ENCODE assay signal across 8 mouse cellular contexts in genomic region chr14:60176469-60176890, GRCm38 (mm10). TPM values are rescaled to one million over a fixed set of nuclear protein-coding genes. Genes with fewer than 3 reads are reported as not detected.
DNase-seq lines count a peak whose midpoint lies in the region; ATAC-seq and TF ChIP-seq lines count a peak whose summit lies in the region.

No protein-coding gene starts in this region.

- DNase-seq in forelimb bud, embryonic 11.5 days (ENCODE audit: low read depth, low spot score): peak; percentile 11
- DNase-seq in liver, embryonic 14.5 days (ENCODE audit: low read depth in 3 of 3, low spot score in 3 of 3): peak in 2 of 3 experiments; percentile 10 to 11
- DNase-seq in gastrocnemius, postnatal 4 days (ENCODE audit: low spot score in 2 of 2): no peak
- DNase-seq in spleen, adult 12 weeks (ENCODE audit: low spot score): no peak
- DNase-seq in kidney, adult 8-10 months: no peak

- 16% methylated on average over 9 of the region's 9 CpGs for WGBS in liver, embryonic 14.5 days (ENCODE audit: insufficient replicate concordance)

- no peak for TF ChIP-seq EP300 in ES-Bruce4 (IDR thresholded peaks at IDR 0.05; ENCODE audit: insufficient read depth, low read depth, low read length)
- no peak for TF ChIP-seq EP300 in liver, embryonic 14.5 days (IDR thresholded peaks at IDR 0.05; ENCODE audit: low read depth)

- no peaks in the 10 kb centered on the region for H3K36me3 ChIP-seq in erythroblast, embryonic 14.5 days (ENCODE audit: control insufficient read depth)
- H3K36me3 ChIP-seq in ES-Bruce4 (ENCODE audit: control insufficient read depth, insufficient read depth, low read length, poor library complexity, severe bottlenecking): no peaks in the 10 kb centered on the region
- no peaks in the 10 kb centered on the region for H3K36me3 ChIP-seq in liver, embryonic 14.5 days (replicated peaks; ENCODE audit: control insufficient read depth, insufficient read depth, low read depth)

- no peak for TF ChIP-seq POLR2A in ES-Bruce4 (IDR thresholded peaks at IDR 0.05; ENCODE audit: insufficient read depth, low read length)

- peak overlapping the region; percentile 57 for H3K4me3 ChIP-seq in erythroblast, embryonic 14.5 days (replicated peaks)
- peak overlapping the region; percentile 62 for H3K4me3 ChIP-seq in ES-Bruce4 (ENCODE audit: low read depth, low read length)
- peak overlapping the region; percentile 36 to 57 for H3K4me3 ChIP-seq in liver, embryonic 14.5 days (ENCODE audit: insufficient read depth in 1 of 2, low read depth in 2 of 2, low read length in 2 of 2)

- H3K27me3 ChIP-seq in erythroblast, embryonic 14.5 days (ENCODE audit: control insufficient read depth): peaks cover 44% of the 10 kb centered on the region
- H3K27me3 ChIP-seq in ES-Bruce4 (ENCODE audit: control insufficient read depth, insufficient read depth, low read length, poor library complexity, severe bottlenecking): peaks cover 2% of the 10 kb centered on the region; the same call in 1 of the 2 replicates
- H3K27me3 ChIP-seq in liver, embryonic 14.5 days (ENCODE audit: control insufficient read depth, insufficient read depth, low read length): peaks cover 21% of the 10 kb centered on the region

- H3K4me2 ChIP-seq in liver, embryonic 14.5 days (ENCODE audit: low read depth): peak overlapping the region; percentile 68

- no peak for ATAC-seq in erythroblast, adult 5-6 weeks (replicated peaks; ENCODE audit: low FRiP score, poor library complexity, severe bottlenecking)
- ATAC-seq in liver, embryonic 14.5 days (ENCODE audit: insufficient read depth): peak; percentile 50

- H3K4me1 ChIP-seq in erythroblast, embryonic 14.5 days (ENCODE audit: control insufficient read depth): peaks cover 7% of the 10 kb centered on the region
- no peaks in the 10 kb centered on the region for H3K4me1 ChIP-seq in ES-Bruce4 (ENCODE audit: control insufficient read depth, insufficient read depth, low read length)
- H3K4me1 ChIP-seq in liver, embryonic 14.5 days (replicated peaks; ENCODE audit: control insufficient read depth in 2 of 2, insufficient read depth in 2 of 2, low read length in 1 of 2): peaks cover 0 to 10% of the 10 kb centered on the region in 2 experiments; a peak in 2 of 4 replicates

- H3K9me3 ChIP-seq in erythroblast, embryonic 14.5 days (ENCODE audit: control insufficient read depth, low read length): no peaks in the 10 kb centered on the region; the same call in 1 of the 2 replicates
- H3K9me3 ChIP-seq in ES-Bruce4 (replicated peaks; ENCODE audit: control insufficient read depth, insufficient read depth, low read length, poor library complexity, severe bottlenecking): no peaks in the 10 kb centered on the region
- H3K9me3 ChIP-seq in liver, embryonic 14.5 days (ENCODE audit: control insufficient read depth, low read length): no peaks in the 10 kb centered on the region

- H3K9ac ChIP-seq in ES-Bruce4 (ENCODE audit: low read depth, poor library complexity, severe bottlenecking): no peak overlapping the region
- no peak overlapping the region for H3K9ac ChIP-seq in liver, embryonic 14.5 days (replicated peaks)

- no peak overlapping the region for H3K27ac ChIP-seq in ES-Bruce4 (ENCODE audit: insufficient read depth, low read length)
- H3K27ac ChIP-seq in liver, embryonic 14.5 days: no peak overlapping the region

- no peak for TF ChIP-seq CTCF in ES-Bruce4 (IDR thresholded peaks at IDR 0.05; ENCODE audit: low read depth, low read length)
- no peak for TF ChIP-seq CTCF in liver, embryonic 14.5 days (IDR thresholded peaks at IDR 0.05; ENCODE audit: low read depth)

RNA-seq across cellular contexts. Expression of gene Atp8a2, which starts 20.5 kb away (rescaled TPM):
- 0.01 TPM in 1 of 2 replicates, not detected in the other for polyA plus RNA-seq in erythroblast, embryonic 14.5 days (2012)
- 0.19 and 0.21 TPM in 2 replicates for total RNA-seq in erythroblast, adult 5-6 weeks (2015; ENCODE audit: low replicate concordance)
- 0.14 and 0.34 TPM in 2 replicates for total RNA-seq in erythroblast, adult 5-6 weeks (2017; ENCODE audit: low replicate concordance)
- 1.1 and 1.7 TPM in 2 replicates for polyA plus RNA-seq in ES-Bruce4 (2011; ENCODE audit: insufficient read depth, insufficient read length, low read depth, missing spikeins)
- 0.51 and 0.61 TPM in 2 replicates for polyA plus RNA-seq in liver, embryonic 14.5 days (2012; rRNA removed)
- polyA plus RNA-seq in liver, embryonic 14.5 days (2014; fragmentation: Nextera tagmentation; extraction: Ambion mirVana): 1.8 and 2.3 TPM in 2 replicates
- 1 to 10 TPM in 1 of 2 experiments, under 1 TPM in 1; 0.91 to 1.1 TPM for total RNA-seq in gastrocnemius, postnatal 4 days (2021)

Comparison
In these comparisons a context has a peak if more than half of its experiments do, and no peak if none do; other contexts are left out.
1. DNase-seq: peak in forelimb bud, embryonic 11.5 days (single experiment) and liver, embryonic 14.5 days (2 of 3); none in gastrocnemius, postnatal 4 days (0 of 2), spleen, adult 12 weeks (single experiment) and kidney, adult 8-10 months (0 of 2).
2. Peak in every context shown above with its lines, with median percentiles within 50 percentile points of each other: H3K4me3 ChIP-seq.